Mouse (Mus musculus) liver, embryonic 14.5 days (tissue): ENCODE data around the gene Map2k5. TPM values are rescaled to one million over a fixed set of nuclear protein-coding genes. Genes with fewer than 3 reads are reported as not detected.

Experiments
- ATAC-seq: fragments of 200-750 bp; cut with Nextera tagmentation; 2 replicates; pipeline ENCODE4 v1.8.0; 2017; ENCODE audit warnings: moderate number of reproducible peaks, mild to moderate bottlenecking, moderate library complexity; ENCODE audit not compliant: insufficient read depth
- DNase-seq, 3 experiments: peaks; one replicate each; pipeline ENCODE4 v3.0.0-alpha.2; 2012 to 2013; ENCODE audit warnings: low read depth in 3 of 3, low spot score in 3 of 3
- H3K27ac ChIP-seq: fragments of 300-500 bp; sonication (generic); 2 replicates; pipeline ENCODE4 v1.5.1; 2014; ENCODE audit warnings: moderate library complexity, mild to moderate bottlenecking, control low read depth, inconsistent platforms
- H3K27me3 ChIP-seq: fragments of 300-500 bp; sonication (generic); 2 replicates; pipeline ENCODE4 v1.6.1; 2014; ENCODE audit warnings: mild to moderate bottlenecking, low read length, moderate library complexity; ENCODE audit not compliant: control insufficient read depth, insufficient read depth
- H3K36me3 ChIP-seq: fragments of 300-500 bp; sonication (generic); replicated peaks from 2 replicates; pipeline ENCODE4 v1.6.1; 2014; ENCODE audit warnings: low read depth; ENCODE audit not compliant: control insufficient read depth, insufficient read depth
- H3K4me1 ChIP-seq, 2 experiments: fragments of 200-500 bp in 1 of 2; fragments of 300-500 bp in 1 of 2; sonication (generic) in 1 of 2; replicated peaks; 2 replicates each; pipeline ENCODE4 v1.6.1; 2012 to 2014; ENCODE audit warnings: antibody characterized with exemption in 1 of 2, inconsistent platforms in 1 of 2, low read length in 1 of 2; ENCODE audit not compliant: control insufficient read depth in 2 of 2, insufficient read depth in 2 of 2
- H3K4me2 ChIP-seq: fragments of 300-500 bp; sonication (generic); 2 replicates; pipeline ENCODE4 v1.6.1; 2014; ENCODE audit warnings: low read depth, mild to moderate bottlenecking, control low read depth, moderate library complexity
- H3K4me3 ChIP-seq, 2 experiments: fragments of 200-500 bp in 1 of 2; fragments of 300-500 bp in 1 of 2; sonication (generic) in 1 of 2; 2 replicates each; pipeline ENCODE4 v1.5.1; 2012 to 2014; ENCODE audit warnings: low read depth in 2 of 2, low read length in 2 of 2, mild to moderate bottlenecking in 2 of 2, control low read depth in 1 of 2, inconsistent platforms in 1 of 2, moderate library complexity in 1 of 2; ENCODE audit not compliant: insufficient read depth in 1 of 2
- H3K9ac ChIP-seq: fragments of 300-500 bp; sonication (generic); replicated peaks from 2 replicates; pipeline ENCODE4 v1.6.1; 2014; ENCODE audit warnings: mild to moderate bottlenecking, control low read depth, moderate library complexity
- H3K9me3 ChIP-seq: fragments of 300-500 bp; sonication (generic); 2 replicates; pipeline ENCODE4 v1.6.1; 2016; ENCODE audit warnings: low read length, mixed read lengths; ENCODE audit not compliant: control insufficient read depth
- CTCF ChIP-seq: IDR thresholded peaks from 2 replicates; pipeline ENCODE4 v1.5.1; 2016; ENCODE audit warnings: antibody characterized with exemption, low read depth, control low read depth
- EP300 ChIP-seq: IDR thresholded peaks from 2 replicates; pipeline ENCODE4 v1.6.1; 2016; ENCODE audit warnings: antibody characterized with exemption, low read depth
- WGBS: fragments of 180-500 bp; shearing (Covaris S2); extraction: QIAGEN DNeasy Blood & Tissue Kit; methylation state at CpG from one replicate; pipeline ENCODE4 v1.1.7; 2014; ENCODE audit not compliant: insufficient replicate concordance; 5-methylcytosine and 5-hydroxymethylcytosine counted together
- polyA plus RNA-seq, 2 experiments: library from polyadenylated mRNA; depleted of rRNA in 1 of 2; stranded (reverse) in 1 of 2; unstranded in 1 of 2; fragments of >200 nt; fragmentation: Nextera tagmentation in 1 of 2; extraction: Ambion mirVana in 1 of 2; gene quantifications; 2 replicates each; pipeline versions ENCODE4 v1.2.1 to v1.2.3; 2012 to 2014

Gene Map2k5
- polyA plus RNA-seq, 2 experiments = 6.1 to 7.4 TPM

GRCm38 (mm10) chr9:63281996-63282395 is 95.7 kb downstream of the Map2k5 start:
- ATAC-seq = no peak

DNA sequence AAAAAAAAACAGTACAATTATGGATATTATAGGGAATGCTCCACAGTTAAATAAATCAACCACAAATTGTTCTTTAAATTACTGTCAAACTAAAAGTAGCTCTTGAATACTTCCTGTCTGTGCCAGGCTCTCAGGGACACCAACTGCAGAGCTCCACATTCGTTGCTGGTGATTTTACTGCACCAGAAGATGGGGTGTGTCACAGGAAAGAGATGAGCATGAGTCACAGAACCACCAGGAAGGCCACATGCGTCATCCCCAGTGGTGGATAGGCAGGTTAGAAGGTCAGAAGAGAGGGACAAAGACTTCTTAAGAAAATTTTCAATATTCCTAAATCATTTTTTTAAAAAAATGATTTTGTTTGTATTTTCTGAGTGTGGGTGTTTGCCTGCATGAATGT is 96.6 kb downstream of the Map2k5 start:
- H3K36me3 ChIP-seq = no peaks in the 10 kb centered on the region
- H3K4me2 ChIP-seq = no peak overlapping the region
- no peak for DNase-seq
- no peak for ATAC-seq
- no peak overlapping the region for H3K4me3 ChIP-seq
- TF ChIP-seq EP300 (no peak), CTCF (no peak)
- H3K9ac ChIP-seq = no peak overlapping the region
- H3K9me3 ChIP-seq = no peaks in the 10 kb centered on the region
- no peak overlapping the region for H3K27ac ChIP-seq
- no peaks in the 10 kb centered on the region for H3K27me3 ChIP-seq
- 55% methylated on average over 2 of the region's 2 CpGs for WGBS
- H3K4me1 ChIP-seq = no peaks in the 10 kb centered on the region

More at GRCm38 (mm10) chr9:63281996-63282395, 95.7 kb downstream of the Map2k5 start:
- Histone ChIP-seq H3K27me3 (no peaks in the 10 kb centered on the region), H3K36me3 (no peaks in the 10 kb centered on the region), H3K9ac (no peak overlapping the region), H3K27ac (no peak overlapping the region), H3K4me1 (no peaks in the 10 kb centered on the region), H3K4me3 (no peak overlapping the region), H3K4me2 (no peak overlapping the region), H3K9me3 (no peaks in the 10 kb centered on the region)
- TF ChIP-seq CTCF = no peak
- TF ChIP-seq EP300 = no peak
- no peak for DNase-seq
- WGBS = 69% methylated on average over 7 of the region's 7 CpGs

DNA sequence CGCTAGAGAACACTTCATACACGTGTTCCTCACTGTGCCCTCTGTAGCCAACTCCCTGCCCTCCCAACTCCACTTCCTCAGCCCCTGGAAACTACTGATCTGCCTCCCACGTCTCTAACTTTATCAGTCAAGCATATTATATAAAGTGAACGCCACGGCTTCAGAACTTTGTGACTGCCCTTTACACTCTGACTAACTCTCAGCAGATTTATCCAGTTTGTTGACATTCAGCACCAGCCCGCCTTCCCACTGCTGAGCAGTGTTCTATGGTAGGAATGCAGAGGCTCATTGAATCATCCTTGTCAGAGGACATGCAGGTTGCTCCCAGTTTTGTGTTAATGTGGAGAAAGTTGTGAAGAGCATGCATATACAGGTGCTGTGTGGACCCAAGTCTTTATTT is 103.9 kb downstream of the Map2k5 start:
- Histone ChIP-seq H3K4me1 (0 out of 4 replicates have a peak, but pooled peaks cover 0 to 2% of the 10 kb centered on the region in 2 experiments), H3K27ac (no peak overlapping the region), H3K9me3 (no peaks in the 10 kb centered on the region), H3K4me3 (no peak overlapping the region), H3K4me2 (no peak overlapping the region), H3K36me3 (no peaks in the 10 kb centered on the region), H3K27me3 (no peaks in the 10 kb centered on the region), H3K9ac (no peak overlapping the region)
- no peak for TF ChIP-seq CTCF
- no peak for TF ChIP-seq EP300
- DNase-seq (no peak), ATAC-seq (no peak)
- 65% methylated on average over 6 of the region's 6 CpGs for WGBS

GRCm38 (mm10) chr9:63269839-63270238 is 107.9 kb downstream of the Map2k5 start:
- Histone ChIP-seq H3K4me3 (no peak overlapping the region), H3K9me3 (no peaks in the 10 kb centered on the region), H3K4me2 (no peak overlapping the region), H3K27me3 (no peaks in the 10 kb centered on the region), H3K4me1 (0 out of 4 replicates have a peak, but pooled peaks cover 0 to 2% of the 10 kb centered on the region in 2 experiments), H3K36me3 (no peaks in the 10 kb centered on the region), H3K27ac (no peak overlapping the region), H3K9ac (no peak overlapping the region)
- no peak for TF ChIP-seq CTCF
- TF ChIP-seq EP300 = no peak
- DNase-seq (no peak), ATAC-seq (no peak)
- WGBS = 67% methylated on average over 3 of the region's 3 CpGs

DNA sequence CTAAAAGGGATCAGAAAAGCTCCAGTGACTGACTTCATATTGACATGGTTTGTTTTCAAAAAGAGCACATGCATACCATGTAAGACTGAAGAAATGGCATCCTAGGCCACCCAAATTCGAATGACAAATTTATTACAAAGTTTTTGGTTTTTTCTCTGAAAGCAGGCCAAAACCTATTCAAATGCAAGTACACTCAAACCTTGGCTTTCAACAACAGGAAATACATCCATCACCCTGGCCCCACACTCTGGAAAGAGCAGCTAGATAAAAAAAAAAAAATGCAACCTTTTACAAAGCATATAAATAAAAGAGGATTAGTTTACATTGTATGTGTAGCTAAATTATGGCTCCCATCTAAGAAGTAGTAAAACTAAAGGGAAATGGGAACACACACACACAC is 114.5 kb downstream of the Map2k5 start:
- Histone ChIP-seq H3K27me3 (no peaks in the 10 kb centered on the region), H3K4me1 (no peaks in the 10 kb centered on the region), H3K9ac (no peak overlapping the region), H3K36me3 (no peaks in the 10 kb centered on the region), H3K4me2 (no peak overlapping the region), H3K9me3 (no peaks in the 10 kb centered on the region), H3K27ac (no peak overlapping the region), H3K4me3 (no peak overlapping the region)
- no peak for TF ChIP-seq CTCF
- no peak for TF ChIP-seq EP300
- DNase-seq (no peak), ATAC-seq (no peak)
- WGBS = 62% methylated on average over 1 of the region's 1 CpGs
